Mouse (Mus musculus): ENCODE results near the gene Ctbp2. TPM values are rescaled to one million over a fixed set of nuclear protein-coding genes. Genes with fewer than 3 reads are reported as not detected.

Gene Ctbp2
- total and polyA plus RNA-seq, 2 experiments from 2014 or later: 29.1 to 64.8 TPM

DNA sequence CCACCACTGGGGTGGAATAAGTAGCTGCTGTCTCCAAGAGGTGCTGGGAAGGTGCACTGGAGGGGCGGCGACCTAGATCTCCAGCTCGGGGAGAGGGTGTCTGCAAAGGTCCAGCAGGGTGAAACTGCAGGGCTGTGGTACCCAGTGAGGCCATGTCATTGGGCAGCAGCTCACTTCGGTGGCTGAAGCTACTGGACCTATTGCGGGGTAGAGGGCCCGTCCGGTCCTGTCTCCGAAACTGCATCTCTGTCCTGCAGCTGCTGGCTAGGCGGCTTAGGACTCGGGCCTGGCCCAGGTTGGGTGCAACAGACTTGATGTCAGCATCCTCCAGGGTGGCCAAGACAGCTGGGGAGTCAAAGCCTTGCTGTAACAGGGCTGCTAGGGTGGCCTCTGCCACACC lies 110.2 kb downstream of the Ctbp2 start:
- WGBS: 94% methylated on average over 10 of the region's 10 CpGs
- no peak for DNase-seq (ENCODE audit: low spot score)
- H3K27me3 ChIP-seq (ENCODE audit: insufficient read depth, low read length): no peaks in the 10 kb centered on the region
- no peak for ATAC-seq (ENCODE audit: low FRiP score)
- H3K4me2 ChIP-seq (ENCODE audit: low read depth, low read length, poor library complexity, severe bottlenecking): no peak overlapping the region
- no peaks in the 10 kb centered on the region for H3K9me3 ChIP-seq (ENCODE audit: low read length)
- peaks cover 16% of the 10 kb centered on the region; the same call in 1 of the 2 replicates for H3K4me1 ChIP-seq (ENCODE audit: insufficient read depth, low read length)
- no peak overlapping the region for H3K27ac ChIP-seq (ENCODE audit: low read depth, low read length)
- no peak overlapping the region for H3K9ac ChIP-seq (replicated peaks; ENCODE audit: low read length, poor library complexity, severe bottlenecking)
- no peak for TF ChIP-seq CTCF (IDR thresholded peaks at IDR 0.05)
- H3K4me3 ChIP-seq (ENCODE audit: low read depth, low read length): no peak overlapping the region
- no peaks in the 10 kb centered on the region for H3K36me3 ChIP-seq (ENCODE audit: insufficient read depth, low read length)

- Histone ChIP-seq H3K4me2 (ENCODE audit: low read depth, low read length, poor library complexity, severe bottlenecking) (no peak overlapping the region), H3K9ac (replicated peaks; ENCODE audit: low read length, poor library complexity, severe bottlenecking) (no peak overlapping the region), H3K27me3 (ENCODE audit: insufficient read depth, low read length) (no peaks in the 10 kb centered on the region), H3K9me3 (ENCODE audit: low read length) (no peaks in the 10 kb centered on the region), H3K4me3 (ENCODE audit: low read depth, low read length) (no peak overlapping the region), H3K27ac (ENCODE audit: low read depth, low read length) (no peak overlapping the region), H3K4me1 (ENCODE audit: insufficient read depth, low read length) (peaks cover 15% of the 10 kb centered on the region; the same call in 1 of the 2 replicates), H3K36me3 (ENCODE audit: insufficient read depth, low read length) (no peaks in the 10 kb centered on the region)
- DNase-seq (ENCODE audit: low spot score) (no peak), ATAC-seq (ENCODE audit: low FRiP score) (no peak)
- no peak for TF ChIP-seq CTCF (IDR thresholded peaks at IDR 0.05)
- 43% methylated on average over 14 of the region's 14 CpGs for WGBS
Measured at GRCm38 (mm10) chr7:133012637-133013366, 111.4 kb downstream of the Ctbp2 start.

DNA sequence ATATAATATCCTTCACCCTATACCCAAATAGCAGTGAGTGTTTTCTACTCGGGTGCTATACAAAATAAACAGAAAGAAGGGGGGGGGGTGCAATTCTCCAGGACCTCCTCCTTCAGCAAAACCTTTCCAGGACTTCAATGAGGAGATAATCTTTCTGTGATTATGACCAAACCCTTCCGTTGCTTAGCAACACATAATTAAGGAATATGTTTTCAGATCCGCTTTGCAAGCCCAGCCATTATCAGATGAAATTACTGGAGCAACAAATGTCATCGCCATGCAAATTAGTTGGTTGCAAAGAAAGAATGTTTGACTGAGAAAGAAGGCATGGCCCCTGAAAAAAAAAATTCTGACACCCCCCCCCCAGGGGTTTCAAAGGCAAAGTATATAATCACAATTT lies 112.5 kb downstream of the Ctbp2 start:
- no peak overlapping the region for H3K9ac ChIP-seq (replicated peaks; ENCODE audit: low read length, poor library complexity, severe bottlenecking)
- no peak overlapping the region for H3K4me3 ChIP-seq (ENCODE audit: low read depth, low read length)
- no peaks in the 10 kb centered on the region for H3K36me3 ChIP-seq (ENCODE audit: insufficient read depth, low read length)
- no peaks in the 10 kb centered on the region for H3K27me3 ChIP-seq (ENCODE audit: insufficient read depth, low read length)
- H3K9me3 ChIP-seq (ENCODE audit: low read length): no peaks in the 10 kb centered on the region
- WGBS: 28% methylated on average over 4 of the region's 4 CpGs
- no peak for ATAC-seq (ENCODE audit: low FRiP score)
- peak; percentile 63 for DNase-seq (ENCODE audit: low spot score)
- H3K27ac ChIP-seq (ENCODE audit: low read depth, low read length): no peak overlapping the region
- H3K4me2 ChIP-seq (ENCODE audit: low read depth, low read length, poor library complexity, severe bottlenecking): no peak overlapping the region
- H3K4me1 ChIP-seq (ENCODE audit: insufficient read depth, low read length): peaks cover 15% of the 10 kb centered on the region; the same call in 1 of the 2 replicates
- no peak for TF ChIP-seq CTCF (IDR thresholded peaks at IDR 0.05)

DNA sequence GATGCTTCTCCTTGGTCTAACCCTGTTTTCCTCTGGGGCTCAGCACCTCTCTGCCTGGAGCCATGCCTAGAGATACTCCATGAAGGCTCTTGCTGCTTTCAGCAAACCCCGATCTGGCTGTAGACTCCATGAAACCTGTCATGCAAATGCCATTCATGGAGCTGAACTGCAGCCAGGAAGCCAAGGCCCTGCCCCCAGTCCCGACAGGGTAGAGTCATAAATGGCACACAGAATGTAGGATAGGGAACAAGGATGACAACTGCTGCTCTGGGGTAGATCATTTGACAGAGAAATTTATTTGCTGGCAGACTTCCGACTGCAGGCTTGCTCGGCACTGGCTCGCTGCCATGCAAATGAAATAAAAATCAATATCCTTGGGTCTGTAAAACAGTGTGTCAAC lies 113.0 kb downstream of the Ctbp2 start:
- H3K27ac ChIP-seq (ENCODE audit: low read depth, low read length): no peak overlapping the region
- WGBS: 16% methylated on average over 5 of the region's 5 CpGs
- TF ChIP-seq CTCF (IDR thresholded peaks at IDR 0.05): no peak
- no peaks in the 10 kb centered on the region for H3K9me3 ChIP-seq (ENCODE audit: low read length)
- peaks cover 15% of the 10 kb centered on the region; the same call in 1 of the 2 replicates for H3K4me1 ChIP-seq (ENCODE audit: insufficient read depth, low read length)
- H3K9ac ChIP-seq (replicated peaks; ENCODE audit: low read length, poor library complexity, severe bottlenecking): no peak overlapping the region
- H3K4me2 ChIP-seq (ENCODE audit: low read depth, low read length, poor library complexity, severe bottlenecking): no peak overlapping the region
- H3K27me3 ChIP-seq (ENCODE audit: insufficient read depth, low read length): no peaks in the 10 kb centered on the region
- H3K4me3 ChIP-seq (ENCODE audit: low read depth, low read length): no peak overlapping the region
- ATAC-seq (ENCODE audit: low FRiP score) (no peak), DNase-seq (ENCODE audit: low spot score) (peak; percentile 80)
- H3K36me3 ChIP-seq (ENCODE audit: insufficient read depth, low read length): no peaks in the 10 kb centered on the region

- ATAC-seq (ENCODE audit: low FRiP score) (no peak), DNase-seq (ENCODE audit: low spot score) (no peak)
- peaks cover 12% of the 10 kb centered on the region; the same call in 1 of the 2 replicates for H3K4me1 ChIP-seq (ENCODE audit: insufficient read depth, low read length)
- TF ChIP-seq CTCF (IDR thresholded peaks at IDR 0.05): no peak
- WGBS: 89% methylated on average over 3 of the region's 3 CpGs
- H3K9ac ChIP-seq (replicated peaks; ENCODE audit: low read length, poor library complexity, severe bottlenecking): no peak overlapping the region
- H3K27me3 ChIP-seq (ENCODE audit: insufficient read depth, low read length): no peaks in the 10 kb centered on the region
- H3K4me2 ChIP-seq (ENCODE audit: low read depth, low read length, poor library complexity, severe bottlenecking): no peak overlapping the region
- H3K4me3 ChIP-seq (ENCODE audit: low read depth, low read length): no peak overlapping the region
- no peaks in the 10 kb centered on the region for H3K36me3 ChIP-seq (ENCODE audit: insufficient read depth, low read length)
- no peaks in the 10 kb centered on the region for H3K9me3 ChIP-seq (ENCODE audit: low read length)
- peak overlapping the region; percentile 52; the same call in 1 of the 2 replicates for H3K27ac ChIP-seq (ENCODE audit: low read depth, low read length)
Measured at GRCm38 (mm10) chr7:133010477-133010876, 113.7 kb downstream of the Ctbp2 start.

- no peak for ATAC-seq (ENCODE audit: low FRiP score)
- H3K4me3 ChIP-seq (ENCODE audit: low read depth, low read length): no peak overlapping the region
- no peak for TF ChIP-seq CTCF (IDR thresholded peaks at IDR 0.05)
- H3K9me3 ChIP-seq (ENCODE audit: low read length): no peaks in the 10 kb centered on the region
- peaks cover 9% of the 10 kb centered on the region; the same call in 1 of the 2 replicates for H3K4me1 ChIP-seq (ENCODE audit: insufficient read depth, low read length)
- 82% methylated on average over 8 of the region's 8 CpGs for WGBS
- H3K36me3 ChIP-seq (ENCODE audit: insufficient read depth, low read length): no peaks in the 10 kb centered on the region
- DNase-seq (ENCODE audit: low spot score): no peak
- no peak overlapping the region for H3K4me2 ChIP-seq (ENCODE audit: low read depth, low read length, poor library complexity, severe bottlenecking)
- H3K27ac ChIP-seq (ENCODE audit: low read depth, low read length): no peak overlapping the region
- no peaks in the 10 kb centered on the region for H3K27me3 ChIP-seq (ENCODE audit: insufficient read depth, low read length)
- H3K9ac ChIP-seq (replicated peaks; ENCODE audit: low read length, poor library complexity, severe bottlenecking): no peak overlapping the region
Measured at GRCm38 (mm10) chr7:133009676-133010075, 114.5 kb downstream of the Ctbp2 start.

Measured in midbrain, postnatal 0 days (tissue).